9 mouse cellular contexts compared by ENCODE assay signal in the genomic region with DNA sequence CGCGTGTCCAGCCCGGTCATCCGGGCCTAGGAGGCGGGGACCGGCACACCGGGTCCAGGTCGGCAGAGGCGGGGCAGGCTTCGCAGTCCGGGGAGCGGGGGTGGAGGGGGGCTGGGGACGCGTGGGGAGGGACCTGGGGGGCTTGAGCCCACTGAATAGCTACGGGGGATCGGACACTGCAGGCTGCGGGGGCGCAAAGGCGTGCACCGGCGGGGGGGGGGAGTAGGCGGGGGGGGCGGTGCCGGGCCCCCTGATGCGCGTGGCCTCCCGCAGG. TPM values are rescaled to one million over a fixed set of nuclear protein-coding genes. Genes with fewer than 3 reads are reported as not detected.
A peak's percentile ranks its signal among the peaks of the same experiment; 100 is the strongest.
DNase-seq lines count a peak whose midpoint lies in the region; ATAC-seq and TF ChIP-seq lines count a peak whose summit lies in the region.
"Had no signal": no experiment of that assay in that cellular context is flagged by ENCODE, and none has a peak within 500 bp of the region (broad histone marks: within the 10 kb centered on the region; RNA-seq: fewer than 3 reads in every experiment).

No protein-coding gene starts in this region.

- DNase-seq in heart, postnatal 10 days, result no peak
- no peak for DNase-seq in adrenal gland, adult 8-10 months
- no peak for DNase-seq in layer of hippocampus, adult 11-12 months (ENCODE audit: low spot score)

- peaks cover 100% of the 10 kb centered on the region for H3K27me3 ChIP-seq in heart, embryonic 13.5 days (replicated peaks)
- H3K27me3 ChIP-seq in ES-Bruce4 (ENCODE audit: control insufficient read depth, insufficient read depth, low read length, poor library complexity, severe bottlenecking), result peaks cover 68% of the 10 kb centered on the region
- peaks cover 92% of the 10 kb centered on the region for H3K27me3 ChIP-seq in forebrain, embryonic 16.5 days (replicated peaks; ENCODE audit: control insufficient read depth, insufficient read depth, low read length)
- peaks cover 100% of the 10 kb centered on the region for H3K27me3 ChIP-seq in liver, embryonic 15.5 days

- WGBS in heart, embryonic 13.5 days, result 0% methylated on average over 11 of the region's 27 CpGs
- WGBS in forebrain, embryonic 16.5 days, result under 1% methylated on average over 18 of the region's 27 CpGs
- WGBS in liver, embryonic 15.5 days (ENCODE audit: insufficient replicate concordance), result 2% methylated on average over 17 of the region's 27 CpGs

- TF ChIP-seq EP300 in ES-Bruce4 (IDR thresholded peaks at IDR 0.05; ENCODE audit: insufficient read depth, low read depth, low read length), result no peak

- intact Hi-C loops in heart, postnatal 10 days (cut with DNase I), result no loop called here

- H3K4me3 ChIP-seq in heart, embryonic 13.5 days, result peak overlapping the region; percentile 69
- peak overlapping the region; percentile 53 for H3K4me3 ChIP-seq in ES-Bruce4 (ENCODE audit: low read depth, low read length)
- H3K4me3 ChIP-seq in forebrain, embryonic 16.5 days (replicated peaks; ENCODE audit: low read length), result peak overlapping the region; percentile 40
- H3K4me3 ChIP-seq in liver, embryonic 15.5 days (replicated peaks), result peak overlapping the region; percentile 50

- no peak for ATAC-seq in heart, embryonic 13.5 days (ENCODE audit: extremely low read depth, insufficient number of reproducible peaks, low FRiP score, low TSS enrichment)
- ATAC-seq in forebrain, embryonic 16.5 days, result no peak
- ATAC-seq in liver, embryonic 15.5 days (ENCODE audit: insufficient read depth), result no peak
- no peak for ATAC-seq in cerebellum, adult (ENCODE audit: insufficient number of reproducible peaks, low FRiP score, low TSS enrichment)
- ATAC-seq: inflammation-experienced regulatory T-cells, adult 6 months had no signal

- H3K27ac ChIP-seq in heart, embryonic 13.5 days (replicated peaks), result peak overlapping the region; percentile 59; the same call in 1 of the 2 replicates
- H3K27ac ChIP-seq in ES-Bruce4 (ENCODE audit: insufficient read depth, low read length), result no peak overlapping the region
- H3K27ac ChIP-seq in forebrain, embryonic 16.5 days (ENCODE audit: low read length), result no peak overlapping the region
- no peak overlapping the region for H3K27ac ChIP-seq in liver, embryonic 15.5 days (replicated peaks)

- peaks cover 29% of the 10 kb centered on the region for H3K4me1 ChIP-seq in heart, embryonic 13.5 days
- no peaks in the 10 kb centered on the region for H3K4me1 ChIP-seq in ES-Bruce4 (ENCODE audit: control insufficient read depth, insufficient read depth, low read length)
- H3K4me1 ChIP-seq in forebrain, embryonic 16.5 days (replicated peaks; ENCODE audit: control insufficient read depth, insufficient read depth, low read length), result peaks cover 22% of the 10 kb centered on the region
- H3K4me1 ChIP-seq in liver, embryonic 15.5 days (replicated peaks), result peaks cover 11% of the 10 kb centered on the region

- peak overlapping the region; percentile 85 for H3K4me2 ChIP-seq in heart, embryonic 13.5 days
- H3K4me2 ChIP-seq in forebrain, embryonic 16.5 days (ENCODE audit: low read length), result peak overlapping the region; percentile 60
- peak overlapping the region; percentile 65 for H3K4me2 ChIP-seq in liver, embryonic 15.5 days

- H3K9me3 ChIP-seq in heart, embryonic 13.5 days, result no peaks in the 10 kb centered on the region
- no peaks in the 10 kb centered on the region for H3K9me3 ChIP-seq in ES-Bruce4 (replicated peaks; ENCODE audit: control insufficient read depth, insufficient read depth, low read length, poor library complexity, severe bottlenecking)
- no peaks in the 10 kb centered on the region for H3K9me3 ChIP-seq in forebrain, embryonic 16.5 days (ENCODE audit: control insufficient read depth, low read length)
- no peaks in the 10 kb centered on the region for H3K9me3 ChIP-seq in liver, embryonic 15.5 days (replicated peaks)

- H3K9ac ChIP-seq in heart, embryonic 13.5 days, result peak overlapping the region; percentile 75
- H3K9ac ChIP-seq in ES-Bruce4 (ENCODE audit: low read depth, poor library complexity, severe bottlenecking), result peak overlapping the region; percentile 56; the same call in 1 of the 2 replicates
- no peak overlapping the region for H3K9ac ChIP-seq in forebrain, embryonic 16.5 days (replicated peaks; ENCODE audit: low read depth, low read length)
- no peak overlapping the region for H3K9ac ChIP-seq in liver, embryonic 15.5 days

- no peaks in the 10 kb centered on the region for H3K36me3 ChIP-seq in heart, embryonic 13.5 days
- H3K36me3 ChIP-seq in ES-Bruce4 (ENCODE audit: control insufficient read depth, insufficient read depth, low read length, poor library complexity, severe bottlenecking), result no peaks in the 10 kb centered on the region
- no peaks in the 10 kb centered on the region for H3K36me3 ChIP-seq in forebrain, embryonic 16.5 days (ENCODE audit: control insufficient read depth, insufficient read depth)
- no peaks in the 10 kb centered on the region for H3K36me3 ChIP-seq in liver, embryonic 15.5 days (replicated peaks)

- TF ChIP-seq POLR2A in ES-Bruce4 (IDR thresholded peaks at IDR 0.05; ENCODE audit: insufficient read depth, low read length), result no peak

- no peak for TF ChIP-seq CTCF in ES-Bruce4 (IDR thresholded peaks at IDR 0.05; ENCODE audit: low read depth, low read length)

RNA-seq across cellular contexts. Expression of gene Foxf1, which starts 0.3 kb away (rescaled TPM):
- polyA plus RNA-seq in heart, embryonic 13.5 days (2015; fragmentation: Nextera tagmentation; extraction: Ambion mirVana), result 7.7 and 9.5 TPM in 2 replicates
- total RNA-seq in heart, postnatal 10 days (2021), result under 1 TPM; 0.37 to 0.38 TPM
- 0.33 TPM in 1 of 2 replicates, not detected in the other for polyA plus RNA-seq in ES-Bruce4 (2011; ENCODE audit: insufficient read depth, insufficient read length, low read depth, missing spikeins)
- polyA plus RNA-seq in forebrain, embryonic 16.5 days (2015; fragmentation: Nextera tagmentation; extraction: Ambion mirVana), result 0.91 and 1.1 TPM in 2 replicates
- polyA plus RNA-seq in liver, embryonic 15.5 days (2015; fragmentation: Nextera tagmentation; extraction: Ambion mirVana), result 2.8 and 3.0 TPM in 2 replicates
- under 1 TPM; 0.17 to 0.46 (median 0.29) TPM for total RNA-seq in adrenal gland, adult 8-10 months (2022)

RNA-seq across cellular contexts. Expression of gene Mthfsd, which starts 24.3 kb away (rescaled TPM):
- polyA plus RNA-seq in heart, embryonic 13.5 days (2015; fragmentation: Nextera tagmentation; extraction: Ambion mirVana), result 35.3 and 42.8 TPM in 2 replicates
- total RNA-seq in heart, postnatal 10 days (2021), result 10 to 100 TPM; 13.2 to 15.5 TPM
- polyA plus RNA-seq in ES-Bruce4 (2011; ENCODE audit: insufficient read depth, insufficient read length, low read depth, missing spikeins), result 35.5 and 38.9 TPM in 2 replicates
- 51.8 and 60.0 TPM in 2 replicates for polyA plus RNA-seq in forebrain, embryonic 16.5 days (2015; fragmentation: Nextera tagmentation; extraction: Ambion mirVana)
- polyA plus RNA-seq in liver, embryonic 15.5 days (2015; fragmentation: Nextera tagmentation; extraction: Ambion mirVana), result 19.3 and 19.8 TPM in 2 replicates
- 10 to 100 TPM; 35.0 to 59.1 (median 47.1) TPM for total RNA-seq in adrenal gland, adult 8-10 months (2022)

RNA-seq across cellular contexts. Expression of gene Foxc2, which starts 32.1 kb away (rescaled TPM):
- 6.8 and 7.4 TPM in 2 replicates for polyA plus RNA-seq in heart, embryonic 13.5 days (2015; fragmentation: Nextera tagmentation; extraction: Ambion mirVana)
- total RNA-seq in heart, postnatal 10 days (2021), result 1 to 10 TPM; 4.0 TPM
- polyA plus RNA-seq in ES-Bruce4 (2011; ENCODE audit: insufficient read depth, insufficient read length, low read depth, missing spikeins), result not detected in 2 replicates
- 1.7 and 2.5 TPM in 2 replicates for polyA plus RNA-seq in forebrain, embryonic 16.5 days (2015; fragmentation: Nextera tagmentation; extraction: Ambion mirVana)
- polyA plus RNA-seq in liver, embryonic 15.5 days (2015; fragmentation: Nextera tagmentation; extraction: Ambion mirVana), result not detected in 2 replicates
- total RNA-seq in adrenal gland, adult 8-10 months (2022), result 1 to 10 TPM; 3.9 to 5.9 (median 5.1) TPM
- polyA plus RNA-seq: inflammation-experienced regulatory T-cells, adult 6 months had no signal

RNA-seq across cellular contexts. Expression of gene Foxl1, which starts 43.9 kb away (rescaled TPM):
- polyA plus RNA-seq in heart, embryonic 13.5 days (2015; fragmentation: Nextera tagmentation; extraction: Ambion mirVana), result 0.52 and 0.64 TPM in 2 replicates
- total RNA-seq in heart, postnatal 10 days (2021), result under 1 TPM; 0.27 to 0.43 TPM
- not detected in 2 replicates for polyA plus RNA-seq in ES-Bruce4 (2011; ENCODE audit: insufficient read depth, insufficient read length, low read depth, missing spikeins)
- 0.15 TPM in 1 of 2 replicates, not detected in the other for polyA plus RNA-seq in forebrain, embryonic 16.5 days (2015; fragmentation: Nextera tagmentation; extraction: Ambion mirVana)
- polyA plus RNA-seq in liver, embryonic 15.5 days (2015; fragmentation: Nextera tagmentation; extraction: Ambion mirVana), result 0.09 and 0.12 TPM in 2 replicates
- total RNA-seq in adrenal gland, adult 8-10 months (2022), result under 1 TPM; 0.24 to 0.78 (median 0.54) TPM
- polyA plus RNA-seq: inflammation-experienced regulatory T-cells, adult 6 months had no signal

Comparison
In these comparisons a context has a peak if more than half of its experiments do, and no peak if none do; other contexts are left out.
1. H3K9ac ChIP-seq: peak in heart, embryonic 13.5 days (single experiment) and ES-Bruce4 (single experiment); none in forebrain, embryonic 16.5 days (single experiment) and liver, embryonic 15.5 days (single experiment).
2. Peak in every context shown above with its lines, with median percentiles within 50 percentile points of each other: H3K4me2 ChIP-seq and H3K4me3 ChIP-seq.